Mouse (Mus musculus) stomach, postnatal 0 days (tissue): ENCODE results near the gene Morn1.

Experiments used
- CTCF ChIP-seq: IDR thresholded peaks from 2 replicates; pipeline ENCODE4 v1.5.1; 2016; ENCODE audit warnings: antibody characterized with exemption, low read depth, mild to moderate bottlenecking, moderate library complexity
- EP300 ChIP-seq: optimal IDR thresholded peaks from 2 replicates; pipeline ENCODE3; 2016; ENCODE audit warnings: antibody characterized with exemption

GRCm38 (mm10) chr4:155173822-155174785, 87.7 kb downstream of the Morn1 start:
- no peak; the same call in 1 of the 2 replicates for TF ChIP-seq CTCF
- no peak for TF ChIP-seq EP300
